Comparison of ENCODE assay signal across 16 mouse cellular contexts in genomic region chr15:26021721-26022120, GRCm38 (mm10). TPM values are rescaled to one million over a fixed set of nuclear protein-coding genes. Genes with fewer than 3 reads are reported as not detected.
DNase-seq lines count a peak whose midpoint lies in the region; ATAC-seq and TF ChIP-seq lines count a peak whose summit lies in the region.
"Had no signal": no experiment of that assay in that cellular context is flagged by ENCODE, and none has a peak within 500 bp of the region (broad histone marks: within the 10 kb centered on the region; RNA-seq: fewer than 3 reads in every experiment).

No protein-coding gene starts in this region.

- no peak overlapping the region for H3K9ac ChIP-seq in kidney, postnatal 0 days (ENCODE audit: low read depth, low read length)
- H3K9ac ChIP-seq in forebrain, embryonic 16.5 days (replicated peaks; ENCODE audit: low read depth, low read length) = no peak overlapping the region
- no peak overlapping the region for H3K9ac ChIP-seq in neural tube, embryonic 14.5 days (replicated peaks; ENCODE audit: low read depth, low read length)
- H3K9ac ChIP-seq: heart, embryonic 13.5 days; liver, embryonic 15.5 days had no signal

- H3K27me3 ChIP-seq in kidney, postnatal 0 days (ENCODE audit: insufficient read depth, low read length) = no peaks in the 10 kb centered on the region
- no peaks in the 10 kb centered on the region for H3K27me3 ChIP-seq in forebrain, embryonic 16.5 days (replicated peaks; ENCODE audit: control insufficient read depth, insufficient read depth, low read length)
- no peaks in the 10 kb centered on the region for H3K27me3 ChIP-seq in neural tube, embryonic 14.5 days (ENCODE audit: control insufficient read depth, insufficient read depth, low read length)
- H3K27me3 ChIP-seq: heart, embryonic 13.5 days; liver, embryonic 15.5 days had no signal

- no peaks in the 10 kb centered on the region for H3K9me3 ChIP-seq in kidney, postnatal 0 days (replicated peaks; ENCODE audit: low read length)
- H3K9me3 ChIP-seq in forebrain, embryonic 16.5 days (ENCODE audit: control insufficient read depth, low read length) = no peaks in the 10 kb centered on the region
- no peaks in the 10 kb centered on the region for H3K9me3 ChIP-seq in neural tube, embryonic 14.5 days (ENCODE audit: control insufficient read depth, low read length)
- H3K9me3 ChIP-seq: heart, embryonic 13.5 days; liver, embryonic 15.5 days had no signal

- no peak overlapping the region for H3K27ac ChIP-seq in kidney, postnatal 0 days
- no peak overlapping the region for H3K27ac ChIP-seq in forebrain, embryonic 16.5 days (ENCODE audit: low read length)
- H3K27ac ChIP-seq in neural tube, embryonic 14.5 days (ENCODE audit: low read depth, low read length) = no peak overlapping the region
- H3K27ac ChIP-seq: heart, embryonic 13.5 days; liver, embryonic 15.5 days had no signal

- no peak; the same call in 1 of the 2 replicates for ATAC-seq in kidney, postnatal 0 days (replicated peaks; ENCODE audit: low FRiP score, low read depth)
- peak; percentile 91 for ATAC-seq in forebrain, embryonic 16.5 days
- ATAC-seq in neural tube, embryonic 14.5 days (ENCODE audit: low read depth) = peak; percentile 73; the same call in 1 of the 2 replicates

- H3K36me3 ChIP-seq in kidney, postnatal 0 days (ENCODE audit: insufficient read depth, low read length) = no peaks in the 10 kb centered on the region
- H3K36me3 ChIP-seq in forebrain, embryonic 16.5 days (ENCODE audit: control insufficient read depth, insufficient read depth) = no peaks in the 10 kb centered on the region
- no peaks in the 10 kb centered on the region for H3K36me3 ChIP-seq in neural tube, embryonic 14.5 days (ENCODE audit: control insufficient read depth, insufficient read depth, low read length)
- H3K36me3 ChIP-seq: heart, embryonic 13.5 days; liver, embryonic 15.5 days had no signal

- no peak overlapping the region for H3K4me3 ChIP-seq in kidney, postnatal 0 days (replicated peaks; ENCODE audit: low read depth, low read length)
- no peak overlapping the region for H3K4me3 ChIP-seq in forebrain, embryonic 16.5 days (replicated peaks; ENCODE audit: low read length)
- H3K4me3 ChIP-seq in neural tube, embryonic 14.5 days (ENCODE audit: low read depth, low read length) = no peak overlapping the region
- H3K4me3 ChIP-seq: heart, embryonic 13.5 days; liver, embryonic 15.5 days had no signal

- DNase-seq in embryo, embryonic 10.5 days (ENCODE audit: low spot score) = peak; percentile 6
- DNase-seq in embryo, embryonic 9.5 days (ENCODE audit: extremely low spot score) = no peak
- DNase-seq in kidney, postnatal 0 days (ENCODE audit: low spot score) = peak; percentile 39
- no peak for DNase-seq in kidney, postnatal 25 days
- DNase-seq in right cerebral cortex, adult 2 months (ENCODE audit: low spot score in 2 of 2) = no peak
- DNase-seq in spleen, postnatal 14 days (ENCODE audit: low spot score in 2 of 2) = no peak
- DNase-seq: cerebellum, adult 2 months; embryo, embryonic 11 days; gastrocnemius, postnatal 14 days; kidney, postnatal 14 days; lung, postnatal 14 days; midbrain, embryonic 14.5 days had no signal

- H3K4me2 ChIP-seq in kidney, postnatal 0 days (ENCODE audit: low read length) = no peak overlapping the region
- no peak overlapping the region for H3K4me2 ChIP-seq in forebrain, embryonic 16.5 days (ENCODE audit: low read length)
- H3K4me2 ChIP-seq in neural tube, embryonic 14.5 days (ENCODE audit: low read depth, low read length) = no peak overlapping the region
- H3K4me2 ChIP-seq: heart, embryonic 13.5 days; liver, embryonic 15.5 days had no signal

- WGBS in kidney, postnatal 0 days = 36% methylated on average over 8 of the region's 8 CpGs
- 18% methylated on average over 8 of the region's 8 CpGs for WGBS in forebrain, embryonic 16.5 days
- 12% methylated on average over 8 of the region's 8 CpGs for WGBS in neural tube, embryonic 14.5 days

- TF ChIP-seq CTCF in kidney, postnatal 0 days (IDR thresholded peaks at IDR 0.05; ENCODE audit: low read depth) = no peak

- H3K4me1 ChIP-seq in kidney, postnatal 0 days (replicated peaks; ENCODE audit: insufficient read depth, low read length) = 0 out of 2 replicates have a peak, but pooled peaks cover 6% of the 10 kb centered on the region
- H3K4me1 ChIP-seq in forebrain, embryonic 16.5 days (replicated peaks; ENCODE audit: control insufficient read depth, insufficient read depth, low read length) = no peaks in the 10 kb centered on the region
- 0 out of 2 replicates have a peak, but pooled peaks cover 3% of the 10 kb centered on the region for H3K4me1 ChIP-seq in neural tube, embryonic 14.5 days (ENCODE audit: control insufficient read depth, insufficient read depth, low read length)
- H3K4me1 ChIP-seq: heart, embryonic 13.5 days; liver, embryonic 15.5 days had no signal

RNA-seq across cellular contexts. Expression of gene Zfp622, which starts 37.6 kb away (rescaled TPM):
- 23.2 and 27.3 TPM in 2 replicates for polyA plus RNA-seq in kidney, postnatal 0 days (2015; fragmentation: Nextera tagmentation; extraction: Ambion mirVana)
- 26.8 and 26.9 TPM in 2 replicates for polyA plus RNA-seq in forebrain, embryonic 16.5 days (2015; fragmentation: Nextera tagmentation; extraction: Ambion mirVana)
- 37.7 and 41.2 TPM in 2 replicates for polyA plus RNA-seq in neural tube, embryonic 14.5 days (2014; fragmentation: Nextera tagmentation; extraction: Ambion mirVana)

Comparison
In these comparisons a context has a peak if more than half of its experiments do, and no peak if none do; other contexts are left out.
1. DNase-seq: peak in embryo, embryonic 10.5 days (single experiment) and kidney, postnatal 0 days (single experiment); none in embryo, embryonic 9.5 days (single experiment), kidney, postnatal 25 days (0 of 2), right cerebral cortex, adult 2 months (0 of 2) and spleen, postnatal 14 days (0 of 2).